Mouse (Mus musculus): ENCODE measurements around the gene Fam222a.

DNA sequence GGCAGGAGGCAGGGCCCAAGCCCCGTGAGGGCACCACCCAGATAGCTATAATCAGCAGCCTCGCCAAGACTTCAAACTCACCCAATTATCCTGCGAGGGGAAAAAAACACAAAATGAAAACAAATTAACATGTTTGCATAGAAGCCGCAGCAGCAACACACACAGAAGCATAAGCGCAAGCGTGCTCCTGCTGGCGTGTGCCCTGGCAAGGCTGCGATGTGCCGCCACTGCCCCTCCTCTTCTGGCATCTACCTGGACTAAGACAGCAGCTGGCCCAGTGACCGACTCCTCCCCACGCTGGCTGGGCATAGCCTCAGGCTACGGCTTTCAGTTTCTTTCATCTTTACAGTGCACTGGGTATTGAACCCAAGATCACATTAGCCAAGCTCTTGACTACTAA is 13.7 kb downstream of the Fam222a start:
- TF ChIP-seq CTCF (IDR thresholded peaks at IDR 0.05; ENCODE audit: low read depth) (no peak), EP300 (IDR thresholded peaks at IDR 0.05; ENCODE audit: low read depth) (no peak)

All from heart, postnatal 0 days (tissue).